Mouse (Mus musculus) small intestine, adult 2 months (tissue): ENCODE measurements around the gene Tnfsfm13.
"Not testable (repeated sequence)": the region's sequence is repeated elsewhere in the genome, so short reads cannot be mapped to it uniquely, and the experiment has no call there.

Experiments used
- CTCF ChIP-seq: fragments of 200-500 bp; IDR thresholded peaks from 2 replicates; pipeline ENCODE4 v1.5.1; 2012; ENCODE audit warnings: low read depth, mild to moderate bottlenecking, control low read depth, inconsistent platforms, low read length, moderate library complexity, mixed read lengths; ENCODE audit not compliant: insufficient replicate concordance, insufficient read length; ENCODE audit errors: extremely low read depth
- POLR2A ChIP-seq: fragments of 200-500 bp; IDR thresholded peaks from 2 replicates; pipeline ENCODE4 v1.6.1; 2012; ENCODE audit warnings: low read depth, mild to moderate bottlenecking, control low read depth, inconsistent platforms, low read length, moderate library complexity

DNA sequence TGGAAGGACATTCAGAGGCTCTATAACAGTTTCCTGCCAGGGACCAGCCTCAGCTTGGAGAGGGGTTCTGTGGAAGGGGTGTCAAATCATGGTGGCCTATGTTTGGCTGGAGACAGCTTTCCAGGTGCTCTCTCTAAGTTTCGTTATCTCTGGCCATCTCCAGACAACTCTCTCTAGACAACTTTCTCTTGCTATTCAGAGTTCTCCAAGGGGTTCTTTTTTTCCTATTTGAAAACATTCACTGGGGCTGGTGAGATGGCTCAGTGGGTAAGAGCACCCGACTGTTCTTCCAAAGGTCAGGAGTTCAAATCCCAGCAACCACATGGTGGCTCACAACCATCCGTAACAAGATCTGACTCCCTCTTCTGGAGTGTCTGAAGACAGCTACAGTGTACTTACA is 7.5 kb upstream of the Tnfsfm13 start:
- TF ChIP-seq CTCF, POLR2A: not testable (repeated sequence)
